Mouse (Mus musculus): ENCODE results near the gene Gm20716.

GRCm38 (mm10) chr2:168160370-168160930, 69.7 kb downstream of the Gm20716 start:
- TF ChIP-seq CTCF (IDR thresholded peaks at IDR 0.05; ENCODE audit: low read depth) (no peak), EP300 (IDR thresholded peaks at IDR 0.05; ENCODE audit: low read depth) (no peak)
